Mouse (Mus musculus) left cerebral cortex, adult 9 months (tissue): ENCODE measurements at regions not wholly inside any gene's neighbourhood (a gene's known extent, or its start where the extent isn't known, plus 50 kb on each side); places are given as distances from the start of the nearest gene placed in this dataset.
A peak's percentile ranks its signal among the peaks of the same experiment; 100 is the strongest.
"Not testable (repeated sequence)": the region's sequence is repeated elsewhere in the genome, so short reads cannot be mapped to it uniquely, and the experiment has no call there.

Experiments used
- DNase-seq, 2 experiments: peaks; one replicate each; pipeline ENCODE4 v3.0.0; 2022; ENCODE audit warnings: low spot score in 2 of 2

GRCm38 (mm10) chr10:11801372-11802230 is 458.4 kb downstream of the Epm2a start:
- DNase-seq: not testable (repeated sequence)

- DNase-seq: no peak
Observed at GRCm38 (mm10) chr10:11809255-11809654, 466.1 kb downstream of the Epm2a start.

GRCm38 (mm10) chr10:11822418-11822959 is 479.3 kb downstream of the Epm2a start:
- DNase-seq: no peak

- peak; percentile 13 to 39 for DNase-seq
Observed at GRCm38 (mm10) chr10:11841094-11841493, 497.9 kb downstream of the Epm2a start.

- DNase-seq: peak; percentile 51 to 52
Observed at GRCm38 (mm10) chr10:11841494-11841893, 498.3 kb downstream of the Epm2a start.

- no peak for DNase-seq
Observed at GRCm38 (mm10) chr10:11846141-11846540, 502.9 kb downstream of the Epm2a start.

- DNase-seq: peak in 1 of 2 experiments; percentile 5
Observed at GRCm38 (mm10) chr10:11875145-11876131, 532.2 kb downstream of the Epm2a start.

GRCm38 (mm10) chr10:11886237-11886636 is 543.0 kb downstream of the Epm2a start:
- DNase-seq: peak in 1 of 2 experiments; percentile 17

GRCm38 (mm10) chr10:11888953-11889352 is 545.7 kb downstream of the Epm2a start:
- DNase-seq: no peak

- no peak for DNase-seq
Observed at GRCm38 (mm10) chr10:11922132-11922531, 578.9 kb downstream of the Epm2a start.

- no peak for DNase-seq
Observed at GRCm38 (mm10) chr10:11938164-11938563, 595.0 kb downstream of the Epm2a start.

GRCm38 (mm10) chr10:11942772-11943171 is 599.6 kb downstream of the Epm2a start:
- no peak for DNase-seq

- DNase-seq: no peak
Observed at GRCm38 (mm10) chr10:11960327-11960922, 617.2 kb downstream of the Epm2a start.

- no peak for DNase-seq
Observed at GRCm38 (mm10) chr10:12004966-12005365, 661.8 kb downstream of the Epm2a start.

GRCm38 (mm10) chr10:12005889-12006288 is 662.7 kb downstream of the Epm2a start:
- DNase-seq: no peak

- DNase-seq: no peak
Observed at GRCm38 (mm10) chr10:12017286-12017685, 674.1 kb downstream of the Epm2a start.

GRCm38 (mm10) chr10:12018281-12018680 is 675.1 kb downstream of the Epm2a start:
- no peak for DNase-seq

GRCm38 (mm10) chr10:12019159-12019779 is 676.1 kb downstream of the Epm2a start:
- DNase-seq: peak; percentile 56 to 68

GRCm38 (mm10) chr10:12020576-12020975 is 677.4 kb downstream of the Epm2a start:
- no peak for DNase-seq

- DNase-seq: no peak
Observed at GRCm38 (mm10) chr10:12035159-12035558, 692.0 kb downstream of the Epm2a start.

GRCm38 (mm10) chr10:12045937-12046336 is 702.7 kb downstream of the Epm2a start:
- no peak for DNase-seq
